ENCODE assay signal across 17 mouse cellular contexts in the genomic region with DNA sequence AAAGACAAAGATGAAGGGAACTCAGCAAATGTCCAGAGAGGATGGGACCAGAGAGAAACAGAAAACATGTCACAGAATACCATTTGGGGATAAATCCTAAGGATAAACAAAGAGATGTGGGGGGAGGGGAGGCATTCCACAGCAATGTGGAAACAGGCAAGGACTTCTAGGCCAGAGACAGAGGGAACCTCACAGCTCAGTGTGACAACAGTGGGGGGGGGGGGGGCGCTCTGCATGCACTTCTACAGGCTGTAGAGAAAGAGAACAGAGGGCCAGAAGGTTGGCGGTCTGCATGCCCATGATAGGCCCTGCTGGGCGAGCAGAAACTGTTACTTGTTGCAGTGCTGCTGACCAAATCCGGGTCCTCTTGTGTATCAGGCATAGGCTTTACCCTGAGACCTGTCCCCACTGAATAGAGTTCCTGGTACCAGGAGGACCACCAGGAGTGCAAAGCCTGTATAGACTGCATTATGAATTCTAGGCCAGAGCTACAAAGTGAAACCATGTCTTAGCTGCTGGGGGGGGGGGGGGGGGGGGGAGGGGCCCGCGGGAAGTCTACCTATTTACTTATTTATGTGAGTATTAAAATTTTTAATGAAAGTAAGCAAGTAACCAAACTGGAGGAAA. TPM values are rescaled to one million over a fixed set of nuclear protein-coding genes. Genes with fewer than 3 reads are reported as not detected.
DNase-seq lines count a peak whose midpoint lies in the region; ATAC-seq and TF ChIP-seq lines count a peak whose summit lies in the region.
"Had no signal": no experiment of that assay in that cellular context is flagged by ENCODE, and none has a peak within 500 bp of the region (broad histone marks: within the 10 kb centered on the region; RNA-seq: fewer than 3 reads in every experiment).

No protein-coding gene starts in this region.

- H3K9me3 ChIP-seq in forebrain, embryonic 11.5 days (ENCODE audit: control insufficient read depth, low read length), result no peaks in the 10 kb centered on the region
- no peaks in the 10 kb centered on the region for H3K9me3 ChIP-seq in forebrain, embryonic 15.5 days
- H3K9me3 ChIP-seq in hindbrain, postnatal 0 days (ENCODE audit: low read length), result no peaks in the 10 kb centered on the region
- no peaks in the 10 kb centered on the region for H3K9me3 ChIP-seq in hindbrain, embryonic 13.5 days
- H3K9me3 ChIP-seq in stomach, embryonic 16.5 days (replicated peaks; ENCODE audit: control insufficient read depth, low read length), result no peaks in the 10 kb centered on the region
- no peaks in the 10 kb centered on the region for H3K9me3 ChIP-seq in stomach, postnatal 0 days (ENCODE audit: control insufficient read depth, low read length)
- no peaks in the 10 kb centered on the region for H3K9me3 ChIP-seq in liver, embryonic 11.5 days (ENCODE audit: control insufficient read depth, low read length)
- H3K9me3 ChIP-seq: heart, embryonic 15.5 days; neural tube, embryonic 12.5 days had no signal

- peak; percentile 66 for ATAC-seq in forebrain, embryonic 11.5 days (replicated peaks; ENCODE audit: low FRiP score)
- no peak for ATAC-seq in forebrain, embryonic 15.5 days (replicated peaks)
- peak; percentile 32; the same call in 1 of the 2 replicates for ATAC-seq in hindbrain, postnatal 0 days
- no peak for ATAC-seq in hindbrain, embryonic 13.5 days (ENCODE audit: low FRiP score)
- peak; percentile 50; the same call in 1 of the 2 replicates for ATAC-seq in stomach, embryonic 16.5 days (ENCODE audit: insufficient read depth, low FRiP score)
- ATAC-seq in stomach, postnatal 0 days (ENCODE audit: low FRiP score, low TSS enrichment), result no peak
- ATAC-seq in liver, embryonic 11.5 days (replicated peaks; ENCODE audit: low FRiP score), result no peak
- ATAC-seq: intestine, postnatal 0 days had no signal

- no peak overlapping the region for H3K4me3 ChIP-seq in forebrain, embryonic 11.5 days (ENCODE audit: low read depth, low read length)
- no peak overlapping the region for H3K4me3 ChIP-seq in forebrain, embryonic 15.5 days
- H3K4me3 ChIP-seq in hindbrain, postnatal 0 days (ENCODE audit: low read length), result no peak overlapping the region
- H3K4me3 ChIP-seq in hindbrain, embryonic 13.5 days, result no peak overlapping the region
- H3K4me3 ChIP-seq in stomach, embryonic 16.5 days (replicated peaks; ENCODE audit: low read length), result no peak overlapping the region
- H3K4me3 ChIP-seq in stomach, postnatal 0 days (ENCODE audit: low read depth, low read length), result no peak overlapping the region
- no peak overlapping the region for H3K4me3 ChIP-seq in liver, embryonic 11.5 days (ENCODE audit: low read depth, low read length)
- H3K4me3 ChIP-seq: erythroblast, embryonic 14.5 days; heart, embryonic 15.5 days; neural tube, embryonic 12.5 days had no signal

- H3K36me3 ChIP-seq in forebrain, embryonic 11.5 days (ENCODE audit: control insufficient read depth, insufficient read depth, low read length), result no peaks in the 10 kb centered on the region
- H3K36me3 ChIP-seq in forebrain, embryonic 15.5 days, result no peaks in the 10 kb centered on the region
- H3K36me3 ChIP-seq in hindbrain, postnatal 0 days (ENCODE audit: insufficient read depth, low read length), result no peaks in the 10 kb centered on the region
- no peaks in the 10 kb centered on the region for H3K36me3 ChIP-seq in hindbrain, embryonic 13.5 days
- no peaks in the 10 kb centered on the region for H3K36me3 ChIP-seq in stomach, embryonic 16.5 days (ENCODE audit: control insufficient read depth, insufficient read depth, low read length)
- no peaks in the 10 kb centered on the region for H3K36me3 ChIP-seq in stomach, postnatal 0 days (ENCODE audit: control insufficient read depth, insufficient read depth, low read length)
- H3K36me3 ChIP-seq in liver, embryonic 11.5 days (ENCODE audit: control insufficient read depth, insufficient read depth, low read length), result no peaks in the 10 kb centered on the region
- H3K36me3 ChIP-seq: heart, embryonic 15.5 days; neural tube, embryonic 12.5 days had no signal

- H3K27me3 ChIP-seq in forebrain, embryonic 11.5 days (ENCODE audit: control insufficient read depth, insufficient read depth, low read length), result no peaks in the 10 kb centered on the region
- no peaks in the 10 kb centered on the region for H3K27me3 ChIP-seq in forebrain, embryonic 15.5 days
- no peaks in the 10 kb centered on the region for H3K27me3 ChIP-seq in hindbrain, postnatal 0 days (ENCODE audit: insufficient read depth, low read length)
- H3K27me3 ChIP-seq in hindbrain, embryonic 13.5 days, result no peaks in the 10 kb centered on the region
- H3K27me3 ChIP-seq in stomach, embryonic 16.5 days (ENCODE audit: control insufficient read depth, insufficient read depth, low read length), result no peaks in the 10 kb centered on the region
- H3K27me3 ChIP-seq in stomach, postnatal 0 days (ENCODE audit: control insufficient read depth, insufficient read depth, low read length), result no peaks in the 10 kb centered on the region
- no peaks in the 10 kb centered on the region for H3K27me3 ChIP-seq in liver, embryonic 11.5 days (replicated peaks; ENCODE audit: control insufficient read depth, insufficient read depth, low read length)
- H3K27me3 ChIP-seq: heart, embryonic 15.5 days; neural tube, embryonic 12.5 days had no signal

- peak; percentile 55 for DNase-seq in forebrain, embryonic 11.5 days (ENCODE audit: low spot score)
- DNase-seq in hindbrain, postnatal 0 days (ENCODE audit: low spot score), result no peak
- DNase-seq in stomach, postnatal 0 days (ENCODE audit: low spot score), result no peak
- no peak for DNase-seq in liver, embryonic 11.5 days (ENCODE audit: low spot score)
- DNase-seq in thymus, postnatal 25 days, result no peak
- DNase-seq: adrenal gland, postnatal 14 days; cerebellum, postnatal 36 days; kidney, postnatal 25 days; layer of hippocampus, postnatal 36 days; spleen, adult 18-20 months had no signal

- TF ChIP-seq EP300 in stomach, postnatal 0 days (optimal IDR thresholded peaks at IDR 0.05), result no peak

- WGBS in forebrain, embryonic 11.5 days, result 24% methylated on average over 5 of the region's 6 CpGs
- WGBS in forebrain, embryonic 15.5 days, result 43% methylated on average over 5 of the region's 6 CpGs
- 33% methylated on average over 4 of the region's 6 CpGs for WGBS in hindbrain, postnatal 0 days
- 16% methylated on average over 3 of the region's 6 CpGs for WGBS in hindbrain, embryonic 13.5 days
- WGBS in stomach, embryonic 16.5 days, result 39% methylated on average over 5 of the region's 6 CpGs
- WGBS in stomach, postnatal 0 days, result 56% methylated on average over 3 of the region's 6 CpGs
- WGBS in liver, embryonic 11.5 days, result 55% methylated on average over 6 of the region's 6 CpGs

- H3K27ac ChIP-seq in forebrain, embryonic 11.5 days (ENCODE audit: low read depth, low read length), result no peak overlapping the region
- no peak overlapping the region for H3K27ac ChIP-seq in forebrain, embryonic 15.5 days (replicated peaks)
- no peak overlapping the region for H3K27ac ChIP-seq in hindbrain, postnatal 0 days
- H3K27ac ChIP-seq in hindbrain, embryonic 13.5 days, result no peak overlapping the region
- no peak overlapping the region for H3K27ac ChIP-seq in stomach, embryonic 16.5 days (ENCODE audit: low read length)
- H3K27ac ChIP-seq in stomach, postnatal 0 days (replicated peaks), result no peak overlapping the region
- no peak overlapping the region for H3K27ac ChIP-seq in liver, embryonic 11.5 days (ENCODE audit: low read depth, low read length)
- H3K27ac ChIP-seq: heart, embryonic 15.5 days; neural tube, embryonic 12.5 days had no signal

- H3K4me1 ChIP-seq in forebrain, embryonic 11.5 days (replicated peaks; ENCODE audit: control insufficient read depth, insufficient read depth, low read length), result no peaks in the 10 kb centered on the region
- H3K4me1 ChIP-seq in forebrain, embryonic 15.5 days, result no peaks in the 10 kb centered on the region
- no peaks in the 10 kb centered on the region for H3K4me1 ChIP-seq in hindbrain, postnatal 0 days (ENCODE audit: insufficient read depth, low read length)
- H3K4me1 ChIP-seq in hindbrain, embryonic 13.5 days (replicated peaks), result peaks cover 4% of the 10 kb centered on the region; the same call in 1 of the 2 replicates
- peaks cover 21% of the 10 kb centered on the region for H3K4me1 ChIP-seq in stomach, embryonic 16.5 days (ENCODE audit: control insufficient read depth, insufficient read depth, low read length)
- 0 out of 2 replicates have a peak, but pooled peaks cover 3% of the 10 kb centered on the region for H3K4me1 ChIP-seq in stomach, postnatal 0 days (replicated peaks; ENCODE audit: control insufficient read depth, insufficient read depth)
- H3K4me1 ChIP-seq in liver, embryonic 11.5 days (replicated peaks; ENCODE audit: control insufficient read depth, insufficient read depth, low read length), result peaks cover 18% of the 10 kb centered on the region

- no peak overlapping the region for H3K9ac ChIP-seq in forebrain, embryonic 11.5 days (ENCODE audit: low read length)
- no peak overlapping the region for H3K9ac ChIP-seq in forebrain, embryonic 15.5 days (replicated peaks)
- H3K9ac ChIP-seq in hindbrain, postnatal 0 days (replicated peaks; ENCODE audit: low read length), result no peak overlapping the region
- no peak overlapping the region for H3K9ac ChIP-seq in hindbrain, embryonic 13.5 days
- H3K9ac ChIP-seq in stomach, embryonic 16.5 days (ENCODE audit: low read length), result no peak overlapping the region
- H3K9ac ChIP-seq in stomach, postnatal 0 days (ENCODE audit: low read length), result no peak overlapping the region
- no peak overlapping the region for H3K9ac ChIP-seq in liver, embryonic 11.5 days (ENCODE audit: low read depth, low read length)
- H3K9ac ChIP-seq: heart, embryonic 15.5 days; neural tube, embryonic 12.5 days had no signal

- no peak for TF ChIP-seq CTCF in hindbrain, postnatal 0 days (IDR thresholded peaks at IDR 0.05; ENCODE audit: low read depth)
- TF ChIP-seq CTCF in stomach, postnatal 0 days (IDR thresholded peaks at IDR 0.05; ENCODE audit: low read depth), result no peak

- no peak overlapping the region for H3K4me2 ChIP-seq in forebrain, embryonic 11.5 days (ENCODE audit: low read depth, low read length, severe bottlenecking)
- H3K4me2 ChIP-seq in forebrain, embryonic 15.5 days (replicated peaks), result no peak overlapping the region
- H3K4me2 ChIP-seq in hindbrain, postnatal 0 days (ENCODE audit: low read depth, low read length), result no peak overlapping the region
- no peak overlapping the region for H3K4me2 ChIP-seq in hindbrain, embryonic 13.5 days
- no peak overlapping the region for H3K4me2 ChIP-seq in stomach, embryonic 16.5 days (ENCODE audit: low read depth, low read length)
- H3K4me2 ChIP-seq in stomach, postnatal 0 days (replicated peaks; ENCODE audit: low read depth), result no peak overlapping the region
- no peak overlapping the region for H3K4me2 ChIP-seq in liver, embryonic 11.5 days
- H3K4me2 ChIP-seq: heart, embryonic 15.5 days; neural tube, embryonic 12.5 days had no signal

RNA-seq across cellular contexts. Expression of a gene that starts 20.0 kb away (rescaled TPM):
- polyA plus RNA-seq in forebrain, embryonic 11.5 days (2014; fragmentation: Nextera tagmentation; extraction: Ambion mirVana), result 48.2 and 52.9 TPM in 2 replicates
- polyA plus RNA-seq in forebrain, embryonic 15.5 days (2015; fragmentation: Nextera tagmentation; extraction: Ambion mirVana), result 17.1 and 17.4 TPM in 2 replicates
- total RNA-seq in hindbrain, postnatal 0 days (2014; rRNA removed), result 13.7 and 13.9 TPM in 2 replicates
- polyA plus RNA-seq in hindbrain, postnatal 0 days (2015; fragmentation: Nextera tagmentation; extraction: Ambion mirVana), result 22.6 and 24.6 TPM in 2 replicates
- polyA plus RNA-seq in hindbrain, embryonic 13.5 days (2015; fragmentation: Nextera tagmentation; extraction: Ambion mirVana), result 17.1 TPM in 2 replicates
- polyA plus RNA-seq in stomach, embryonic 16.5 days (2015; fragmentation: Nextera tagmentation; extraction: Ambion mirVana), result 93.5 and 97.1 TPM in 2 replicates
- polyA plus RNA-seq in stomach, postnatal 0 days (2015; fragmentation: Nextera tagmentation; extraction: Ambion mirVana), result 67.6 and 72.4 TPM in 2 replicates
- 83.0 and 92.7 TPM in 2 replicates for polyA plus RNA-seq in liver, embryonic 11.5 days (2014; fragmentation: Nextera tagmentation; extraction: Ambion mirVana)

Comparison
In these comparisons a context has a peak if more than half of its experiments do, and no peak if none do; other contexts are left out.
1. ATAC-seq: peak in forebrain, embryonic 11.5 days (single experiment), hindbrain, postnatal 0 days (single experiment) and stomach, embryonic 16.5 days (single experiment); none in forebrain, embryonic 15.5 days (single experiment), hindbrain, embryonic 13.5 days (single experiment), stomach, postnatal 0 days (single experiment) and liver, embryonic 11.5 days (single experiment).